Mouse (Mus musculus) monocyte, adult 2 months (primary cell): Measurements from ENCODE around the gene Renbp.
A peak's percentile ranks its signal among the peaks of the same experiment; 100 is the strongest.

Experiments used
- DNase-seq, 2 experiments: peaks; one replicate each; pipeline ENCODE4 v3.0.0; 2022; ENCODE audit warnings: low spot score in 2 of 2, low read depth in 1 of 2

Renbp gene

DNA sequence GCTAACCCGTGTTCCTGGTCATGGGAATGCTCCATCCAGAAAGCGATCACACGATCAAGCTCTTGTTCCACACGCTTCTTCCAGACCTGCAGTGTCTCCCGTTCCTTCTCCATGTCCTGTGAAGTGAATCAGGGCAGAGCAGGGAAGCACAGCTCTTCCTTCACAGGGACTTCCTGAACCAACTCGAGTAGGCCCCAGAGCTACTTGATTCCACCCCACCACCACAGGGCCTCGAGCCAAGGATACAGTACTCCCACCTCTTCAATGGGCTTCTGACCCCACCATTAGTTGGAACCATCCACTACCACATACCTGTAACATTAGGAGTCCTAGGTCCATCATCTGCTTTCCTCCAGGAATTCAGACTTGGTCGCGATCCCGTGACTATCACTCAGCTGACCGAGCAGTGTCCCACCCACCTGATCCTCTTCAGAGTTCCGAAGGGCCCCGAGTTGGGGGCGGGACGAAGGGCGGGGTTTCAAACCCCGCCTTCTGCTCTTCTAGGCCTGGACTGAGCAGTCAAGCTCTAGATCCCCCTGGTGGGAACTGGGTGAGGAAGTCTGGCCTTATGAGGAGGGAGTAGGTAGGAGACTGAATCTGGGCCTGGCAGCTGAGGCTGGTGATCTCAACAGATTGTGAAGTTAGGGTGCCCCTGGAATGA is at the start of gene Renbp:
Renbp (minus strand) TSS at position 449 of the 661 bp plus-strand sequence.
- peak; percentile 18 to 53 for DNase-seq

DNA sequence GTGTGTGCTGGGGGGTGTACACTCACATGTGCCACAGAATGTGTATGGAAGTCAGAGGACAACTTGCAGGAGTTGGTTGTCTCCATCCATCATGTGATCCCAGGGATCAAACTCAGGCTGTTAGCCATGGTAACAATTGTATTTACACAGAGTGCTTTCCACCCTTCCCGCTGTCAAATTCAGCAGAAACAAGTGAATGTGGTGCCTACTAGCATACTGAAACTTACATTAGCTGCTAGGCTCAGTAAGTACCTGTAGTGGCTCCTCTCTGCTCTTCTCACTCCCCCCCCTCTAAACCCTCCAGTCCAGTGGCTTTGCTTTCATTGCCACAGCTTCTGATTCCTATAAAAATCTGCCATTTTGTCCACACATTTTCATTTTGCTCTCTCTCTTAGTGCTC is 47.1 kb upstream of the Renbp start:
- no peak for DNase-seq

GRCm38 (mm10) chrX:73976283-73976682 is 45.6 kb upstream of the Renbp start:
- DNase-seq: no peak

DNA sequence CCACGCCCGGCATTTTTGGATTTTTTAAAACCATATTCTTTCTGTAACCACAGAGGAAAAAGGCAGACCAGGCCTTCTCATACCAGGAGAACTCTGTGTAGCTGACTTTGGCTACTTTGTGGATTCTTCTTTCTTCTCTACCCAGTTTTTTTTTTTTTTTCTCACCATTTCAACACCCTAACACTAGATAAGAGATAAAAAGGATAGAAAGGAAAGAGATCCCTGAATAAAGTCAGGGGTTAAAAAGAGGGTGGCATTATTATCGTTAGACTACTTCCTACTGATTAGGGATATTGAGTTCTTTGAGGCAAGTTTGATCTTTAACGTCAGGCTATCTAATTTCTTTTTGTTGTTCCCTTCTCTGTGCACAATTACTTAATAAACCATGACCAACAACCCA is 42.1 kb upstream of the Renbp start:
- DNase-seq: no peak

DNA sequence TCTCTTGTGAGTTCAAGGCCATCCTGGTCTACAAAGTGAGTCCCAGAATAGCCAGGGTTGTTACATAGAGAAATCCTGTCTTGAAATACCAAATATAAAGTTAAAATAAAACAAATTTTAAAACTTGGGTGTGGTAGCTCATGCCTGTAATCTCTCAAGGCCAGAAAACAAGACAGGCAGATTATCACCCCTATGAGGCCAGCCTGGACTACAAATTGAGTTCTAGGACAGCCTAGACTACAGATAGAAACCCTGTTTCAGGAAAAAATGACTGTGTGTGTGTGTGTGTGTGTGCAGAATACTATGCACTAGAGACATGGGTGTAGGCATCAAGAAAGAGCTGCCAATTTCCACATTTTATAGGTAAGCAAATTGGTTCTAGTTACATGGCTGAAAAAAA is 40.1 kb upstream of the Renbp start:
- no peak for DNase-seq

GRCm38 (mm10) chrX:73969729-73970128 is 39.1 kb upstream of the Renbp start:
- DNase-seq: no peak

GRCm38 (mm10) chrX:73969167-73969566 is 38.5 kb upstream of the Renbp start:
- no peak for DNase-seq

- DNase-seq: peak; percentile 71 to 84
Measured at GRCm38 (mm10) chrX:73967177-73968075, 36.8 kb upstream of the Renbp start.

DNA sequence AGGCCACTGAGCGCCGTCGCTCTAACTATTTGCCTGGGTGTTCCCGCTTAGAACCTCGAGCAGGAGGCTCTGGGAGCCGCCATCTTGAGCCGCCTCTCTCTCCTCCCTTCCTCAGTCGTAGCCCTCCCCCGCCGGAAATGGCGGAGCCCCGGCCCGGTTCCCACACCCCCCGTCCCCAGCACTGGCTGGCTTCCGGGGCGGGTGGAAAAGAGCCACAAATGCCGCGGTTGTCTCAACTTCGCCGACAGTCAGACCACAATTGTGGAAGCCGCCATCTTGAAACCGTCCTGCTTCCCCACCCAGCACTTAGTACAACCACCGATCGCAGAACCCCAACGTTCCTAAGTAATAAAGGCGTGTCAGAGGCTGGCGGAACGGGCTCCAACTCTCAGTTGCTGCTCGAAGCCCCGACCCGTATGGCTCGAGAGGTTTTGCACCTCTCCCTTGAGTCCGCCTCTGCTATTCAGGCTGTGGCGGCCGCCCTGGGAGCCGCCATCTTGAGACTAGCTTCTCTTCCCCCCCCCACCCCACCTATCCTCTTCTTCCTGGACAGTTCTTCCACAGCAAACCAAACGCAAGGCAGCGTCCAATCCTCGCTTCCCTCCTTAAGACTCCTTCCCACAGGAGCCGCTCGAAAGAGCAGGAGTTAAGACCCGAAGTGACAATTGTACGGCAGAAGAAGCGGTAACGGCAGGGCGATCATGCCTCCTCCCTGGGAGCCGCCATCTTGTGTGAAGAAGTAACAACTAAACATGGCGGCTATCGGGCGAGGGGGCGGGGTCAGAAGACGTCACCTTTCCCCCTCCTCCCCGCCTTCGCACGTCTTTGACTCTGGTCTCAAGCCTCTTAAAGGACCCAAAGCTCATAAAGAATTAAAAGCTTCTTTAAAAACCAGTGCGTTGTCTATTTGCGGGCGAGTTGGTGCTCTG is 35.9 kb upstream of the Renbp start, which contains the start of gene Hcfc1:
Hcfc1 (minus strand) TSS at position 110 of the 929 bp plus-strand sequence.
- peak; percentile 72 to 83 for DNase-seq

GRCm38 (mm10) chrX:73965307-73965706 is 34.7 kb upstream of the Renbp start:
- DNase-seq: no peak

DNA sequence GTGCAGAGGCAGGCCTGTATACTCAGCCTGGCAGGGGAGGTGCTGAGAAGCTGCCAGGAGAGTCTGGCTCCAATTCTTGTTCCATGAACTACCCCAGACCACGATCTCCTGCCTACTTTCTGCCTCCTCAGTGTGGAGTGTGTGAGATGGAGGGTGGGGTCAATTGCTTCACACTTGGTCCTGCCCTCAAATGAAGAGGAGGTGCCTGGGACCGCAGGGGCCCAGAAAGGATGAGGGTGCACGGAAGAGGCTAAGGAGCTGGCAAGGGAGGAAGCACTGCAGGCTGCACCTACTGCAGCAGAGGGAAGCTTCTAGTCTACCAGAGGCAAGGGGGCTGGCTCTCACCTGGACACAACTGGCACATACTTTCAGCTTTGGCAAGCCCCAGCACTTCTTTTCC is 33.7 kb upstream of the Renbp start:
- peak; percentile 19 to 31 for DNase-seq

DNA sequence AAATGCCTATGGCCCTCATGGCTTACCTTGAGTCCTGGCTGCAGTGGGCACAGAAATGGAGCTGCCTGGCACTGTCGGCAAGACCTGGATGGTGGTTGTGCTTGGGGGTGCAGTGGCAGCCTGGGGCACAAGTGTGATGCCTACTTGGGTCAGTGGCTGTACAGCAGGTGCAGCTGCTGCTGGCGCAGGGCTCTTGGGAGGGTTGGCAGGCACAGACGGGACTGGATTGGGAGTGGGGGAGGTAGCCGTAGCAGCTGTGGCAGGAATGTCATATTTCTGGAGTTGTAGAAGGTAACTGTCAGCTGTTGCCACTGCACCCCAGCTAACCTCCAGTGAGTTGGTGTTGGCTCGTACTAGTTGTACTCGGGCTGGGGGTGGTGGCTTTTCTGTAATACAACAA is 24.3 kb upstream of the Renbp start:
- no peak for DNase-seq

- DNase-seq: no peak
Measured at GRCm38 (mm10) chrX:73952603-73953002, 22.0 kb upstream of the Renbp start.

DNA sequence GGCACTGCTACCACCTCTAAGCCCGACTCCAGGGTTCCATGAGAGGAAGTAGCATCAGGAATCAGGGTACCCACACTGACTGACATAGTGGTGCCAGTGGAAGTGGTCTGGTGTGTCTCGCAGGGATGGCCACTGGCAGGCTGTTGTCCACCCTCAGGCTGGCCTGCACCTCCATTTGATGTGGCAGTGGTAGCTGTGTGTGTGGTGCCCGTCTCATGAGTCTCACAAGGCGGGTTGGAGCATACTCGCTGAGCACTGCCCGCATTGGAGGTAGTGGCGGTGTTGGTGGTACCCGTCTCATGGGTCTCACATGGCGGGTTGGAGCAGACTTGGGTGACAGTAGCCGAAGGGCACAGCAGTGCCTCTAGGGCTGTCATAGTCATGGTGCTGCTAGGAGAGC is 18.7 kb upstream of the Renbp start:
- DNase-seq: no peak

DNA sequence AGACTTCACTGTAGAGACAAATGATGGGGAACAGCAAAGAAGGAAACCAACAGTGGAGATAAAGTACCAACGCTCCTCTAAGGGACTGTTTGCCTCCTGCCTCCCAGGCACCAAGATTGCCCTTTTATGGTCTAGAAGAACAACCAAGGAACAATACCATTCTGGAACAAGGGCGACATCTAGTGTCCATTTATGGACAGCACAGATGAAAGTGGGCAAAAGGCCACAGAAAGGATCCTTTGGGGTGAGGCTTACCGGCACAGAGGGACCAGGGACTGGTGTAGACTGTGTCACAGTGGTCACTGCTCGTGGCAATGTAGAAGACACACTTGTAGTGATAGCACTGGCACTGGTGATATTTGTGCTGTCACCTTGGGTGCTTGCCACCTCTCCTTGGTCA is 18.0 kb upstream of the Renbp start:
- peak; percentile 13 to 32 for DNase-seq

GRCm38 (mm10) chrX:73946896-73947295 is 16.2 kb upstream of the Renbp start:
- DNase-seq: no peak

DNA sequence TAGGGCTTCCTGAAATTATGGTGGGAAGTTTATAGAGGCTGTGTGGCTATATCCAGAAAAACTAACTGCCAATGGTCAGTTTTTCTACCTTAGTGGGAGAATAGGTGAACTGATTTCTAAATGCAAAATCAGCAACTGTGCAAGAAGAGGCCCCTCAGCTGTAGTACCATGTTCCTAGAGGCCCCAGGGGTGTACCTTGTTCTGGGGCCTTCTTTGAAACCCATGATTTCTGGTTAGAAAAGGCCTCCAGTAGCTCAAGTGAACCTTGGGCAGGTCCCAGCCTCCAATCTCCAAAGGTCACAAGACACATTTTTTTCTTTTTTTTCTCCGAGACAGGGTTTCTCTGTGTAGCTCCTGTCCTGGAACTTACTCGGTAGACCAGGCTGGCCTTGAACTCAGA is 11.6 kb upstream of the Renbp start:
- DNase-seq: no peak

GRCm38 (mm10) chrX:73941860-73942259 is 11.2 kb upstream of the Renbp start:
- no peak for DNase-seq

- DNase-seq: no peak
Measured at GRCm38 (mm10) chrX:73931871-73932270, 1.2 kb upstream of the Renbp start.

DNA sequence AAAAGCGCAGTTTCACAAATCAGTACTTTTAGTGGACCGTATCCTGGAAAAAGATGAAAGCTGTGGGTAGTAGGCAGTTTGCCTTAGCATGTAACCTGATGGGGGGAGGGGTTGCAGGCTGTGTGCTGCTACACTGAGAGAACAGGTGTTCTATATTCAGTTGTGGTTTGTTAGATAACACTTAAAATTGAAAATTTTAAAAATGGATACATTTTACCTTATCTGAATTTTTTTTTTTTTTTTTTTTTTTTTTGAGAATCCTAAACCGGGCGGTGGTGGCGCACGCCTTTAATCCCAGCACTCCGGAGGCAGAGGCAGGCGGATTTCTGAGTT is 8.1 kb downstream of the Renbp start:
- no peak for DNase-seq

GRCm38 (mm10) chrX:73921823-73922549 is 8.7 kb downstream of the Renbp start, which contains the start of the genes Arhgap4 and Naa10:
Arhgap4 (minus strand) TSS chrX:73921870.
Naa10 (minus strand) TSS chrX:73921944.
- DNase-seq: peak; percentile 48 to 58
